Mouse (Mus musculus) kidney, postnatal 0 days (tissue): ENCODE measurements at regions not wholly inside any gene's neighbourhood (a gene's known extent, or its start where the extent isn't known, plus 50 kb on each side); places are given as distances from the start of the nearest gene placed in this dataset.

Experiments used
- ATAC-seq: fragments of 200-750 bp; cut with Nextera tagmentation; replicated peaks from 2 replicates; pipeline ENCODE4 v1.8.0; 2017; ENCODE audit warnings: low read depth, moderate number of reproducible peaks, moderate TSS enrichment, moderate library complexity; ENCODE audit not compliant: low FRiP score
- DNase-seq: peaks from one replicate; pipeline ENCODE4 v3.0.0-alpha.2; 2016; ENCODE audit warnings: low spot score
- H3K27ac ChIP-seq: fragments of 300-500 bp; sonication (generic); 2 replicates; pipeline ENCODE4 v1.5.1; 2014; ENCODE audit warnings: mild to moderate bottlenecking
- H3K27me3 ChIP-seq: fragments of 300-500 bp; sonication (generic); 2 replicates; pipeline ENCODE4 v1.6.1; 2014; ENCODE audit warnings: low read length, mixed read lengths; ENCODE audit not compliant: insufficient read depth
- H3K36me3 ChIP-seq: fragments of 300-500 bp; sonication (generic); 2 replicates; pipeline ENCODE4 v1.6.1; 2014; ENCODE audit warnings: low read length, mixed read lengths; ENCODE audit not compliant: insufficient read depth
- H3K4me1 ChIP-seq: fragments of 300-500 bp; sonication (generic); replicated peaks from 2 replicates; pipeline ENCODE4 v1.6.1; 2014; ENCODE audit warnings: antibody characterized with exemption, low read length, mixed read lengths; ENCODE audit not compliant: insufficient read depth
- H3K4me2 ChIP-seq: fragments of 300-500 bp; sonication (generic); 2 replicates; pipeline ENCODE4 v1.6.1; 2014; ENCODE audit warnings: mild to moderate bottlenecking, low read length, moderate library complexity, mixed read lengths
- H3K4me3 ChIP-seq: fragments of 300-500 bp; sonication (generic); replicated peaks from 2 replicates; pipeline ENCODE4 v1.5.1; 2014; ENCODE audit warnings: low read depth, low read length
- H3K9ac ChIP-seq: fragments of 300-500 bp; sonication (generic); 2 replicates; pipeline ENCODE4 v1.6.1; 2014; ENCODE audit warnings: low read depth, low read length
- H3K9me3 ChIP-seq: fragments of 300-500 bp; sonication (generic); replicated peaks from 2 replicates; pipeline ENCODE4 v1.6.1; 2016; ENCODE audit warnings: low read length, inconsistent platforms, mixed read lengths
- CTCF ChIP-seq: IDR thresholded peaks from 2 replicates; pipeline ENCODE4 v1.5.1; 2016; ENCODE audit warnings: antibody characterized with exemption, low read depth, mild to moderate bottlenecking, moderate library complexity
- WGBS: fragments of 180-500 bp; shearing (Covaris S2); extraction: QIAGEN DNeasy Blood & Tissue Kit; methylation state at CpG from one replicate; pipeline ENCODE4 v1.1.7; 2014; 5-methylcytosine and 5-hydroxymethylcytosine counted together

DNA sequence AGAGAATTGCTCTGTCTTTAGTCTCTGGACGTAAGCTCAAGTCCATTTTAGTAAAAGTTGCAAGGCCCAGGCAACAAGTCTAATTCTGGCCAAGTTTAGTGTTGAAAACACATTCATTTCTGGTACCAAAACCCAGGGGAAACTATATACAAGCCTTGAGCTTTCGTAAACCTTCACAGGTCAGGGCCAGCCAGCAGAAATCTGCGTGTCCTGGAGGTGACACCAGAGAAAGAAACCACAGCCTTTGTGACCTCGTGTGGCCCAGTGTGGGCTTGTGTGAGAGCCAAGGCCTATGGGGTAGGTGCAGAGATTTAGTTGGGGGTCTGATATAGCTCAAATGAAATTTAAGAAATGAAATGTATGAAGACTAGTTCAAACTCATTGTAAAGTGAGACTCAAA is 69.6 kb upstream of the 1700021F07Rik start:
- Histone ChIP-seq H3K4me1 (peaks cover 14% of the 10 kb centered on the region; the same call in 1 of the 2 replicates), H3K4me3 (no peak overlapping the region), H3K9ac (no peak overlapping the region), H3K36me3 (no peaks in the 10 kb centered on the region), H3K27ac (no peak overlapping the region), H3K4me2 (no peak overlapping the region), H3K9me3 (no peaks in the 10 kb centered on the region), H3K27me3 (no peaks in the 10 kb centered on the region)
- DNase-seq = no peak
- no peak for ATAC-seq
- no peak for TF ChIP-seq CTCF
- 91% methylated on average over 4 of the region's 4 CpGs for WGBS

DNA sequence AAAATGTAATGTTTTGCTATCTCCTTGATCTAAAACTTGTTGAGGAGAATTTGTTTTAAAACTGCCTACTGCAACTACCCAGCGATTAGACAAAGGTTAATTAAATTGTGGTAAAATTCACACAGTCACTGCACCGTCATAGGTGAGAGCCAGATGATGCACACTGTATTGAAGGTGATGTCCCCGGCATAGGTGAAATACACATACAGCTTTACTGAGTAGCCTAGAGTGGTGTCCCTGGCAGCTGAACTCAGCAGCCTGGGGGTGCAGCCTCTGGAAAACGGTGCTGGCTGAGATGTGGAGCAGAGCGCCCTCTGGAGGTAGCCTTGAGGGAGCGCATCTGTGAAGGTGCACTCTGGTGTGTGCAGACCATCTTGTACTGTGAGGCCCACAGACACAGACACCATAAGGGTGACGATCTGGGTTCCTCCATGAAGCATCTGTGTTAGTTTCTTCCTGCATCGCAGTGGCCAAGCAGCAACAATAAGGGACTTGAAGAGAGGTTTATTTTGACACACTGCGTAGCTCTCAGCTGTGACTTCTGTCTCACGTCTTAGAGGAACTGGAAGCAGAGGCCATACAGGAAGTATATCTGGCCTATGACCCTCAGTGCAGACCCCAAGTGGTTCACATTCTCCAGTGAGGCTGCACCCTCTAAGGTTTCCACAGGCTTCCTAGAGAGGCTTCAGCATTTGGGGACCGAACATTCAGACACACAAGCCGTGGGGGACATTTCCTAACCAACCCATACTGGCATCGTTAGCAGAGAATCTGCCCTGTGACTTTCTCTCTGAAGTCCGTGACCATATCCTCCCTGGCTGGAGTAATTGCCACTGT is 68.6 kb upstream of the 1700021F07Rik start:
- ATAC-seq (no peak), DNase-seq (peak; percentile 47)
- no peaks in the 10 kb centered on the region for H3K27me3 ChIP-seq
- peak; percentile 78 for TF ChIP-seq CTCF
- no peak overlapping the region for H3K4me2 ChIP-seq
- no peak overlapping the region for H3K9ac ChIP-seq
- H3K36me3 ChIP-seq = no peaks in the 10 kb centered on the region
- H3K4me1 ChIP-seq = peaks cover 12% of the 10 kb centered on the region; the same call in 1 of the 2 replicates
- no peak overlapping the region for H3K27ac ChIP-seq
- no peak overlapping the region for H3K4me3 ChIP-seq
- 76% methylated on average over 14 of the region's 14 CpGs for WGBS
- H3K9me3 ChIP-seq = no peaks in the 10 kb centered on the region

DNA sequence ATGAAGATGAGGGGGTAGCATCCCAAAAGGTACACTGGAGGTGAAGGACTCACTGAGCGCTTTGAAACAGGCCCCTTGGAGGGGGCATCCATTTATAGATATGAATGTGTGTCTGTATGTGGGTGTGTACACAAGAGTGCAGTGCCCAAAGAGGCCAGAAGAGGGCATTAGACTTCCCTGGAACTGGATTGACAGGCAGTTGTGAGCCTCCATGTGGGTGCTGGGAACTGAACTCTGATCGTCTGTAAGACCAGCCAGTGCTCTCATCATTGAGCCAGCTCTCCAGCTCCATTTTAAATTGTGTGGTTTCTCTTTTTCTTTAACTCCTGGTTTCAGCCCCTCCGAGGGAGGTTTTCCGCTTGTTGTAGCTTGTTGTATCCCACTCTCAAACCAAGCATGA is 67.6 kb upstream of the 1700021F07Rik start:
- 90% methylated on average over 4 of the region's 4 CpGs for WGBS
- Histone ChIP-seq H3K4me3 (no peak overlapping the region), H3K9ac (no peak overlapping the region), H3K4me1 (0 out of 2 replicates have a peak, but pooled peaks cover 5% of the 10 kb centered on the region), H3K36me3 (no peaks in the 10 kb centered on the region), H3K27ac (no peak overlapping the region), H3K4me2 (no peak overlapping the region), H3K9me3 (no peaks in the 10 kb centered on the region), H3K27me3 (no peaks in the 10 kb centered on the region)
- DNase-seq (no peak), ATAC-seq (no peak)
- TF ChIP-seq CTCF = 0 out of 2 replicates have a peak, but pooled peaks have one; percentile 14

DNA sequence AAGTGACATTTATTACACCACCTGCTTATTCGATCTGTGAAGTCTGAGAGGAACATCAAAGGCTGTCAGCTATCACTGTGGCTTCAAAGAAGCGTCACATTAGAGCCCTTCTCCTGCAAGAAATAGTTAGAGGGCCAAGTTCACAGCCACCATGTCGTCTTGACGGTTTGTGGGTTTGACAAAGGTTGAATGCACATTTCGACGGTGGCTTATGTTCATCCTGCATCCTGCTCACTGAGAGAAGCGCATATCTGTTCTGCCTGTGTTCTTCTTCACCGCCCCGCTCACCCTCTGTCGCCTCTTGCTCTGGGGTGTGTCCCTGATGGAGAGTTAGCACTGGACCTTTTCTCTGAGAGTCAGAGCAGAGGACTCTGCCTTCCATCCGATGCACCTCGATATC is 67.2 kb upstream of the 1700021F07Rik start:
- no peaks in the 10 kb centered on the region for H3K9me3 ChIP-seq
- WGBS = 71% methylated on average over 12 of the region's 12 CpGs
- H3K4me1 ChIP-seq = 0 out of 2 replicates have a peak, but pooled peaks cover 5% of the 10 kb centered on the region
- no peak overlapping the region for H3K27ac ChIP-seq
- H3K4me2 ChIP-seq = no peak overlapping the region
- no peak for TF ChIP-seq CTCF
- H3K9ac ChIP-seq = no peak overlapping the region
- ATAC-seq (no peak), DNase-seq (no peak)
- H3K36me3 ChIP-seq = no peaks in the 10 kb centered on the region
- no peaks in the 10 kb centered on the region for H3K27me3 ChIP-seq
- no peak overlapping the region for H3K4me3 ChIP-seq

DNA sequence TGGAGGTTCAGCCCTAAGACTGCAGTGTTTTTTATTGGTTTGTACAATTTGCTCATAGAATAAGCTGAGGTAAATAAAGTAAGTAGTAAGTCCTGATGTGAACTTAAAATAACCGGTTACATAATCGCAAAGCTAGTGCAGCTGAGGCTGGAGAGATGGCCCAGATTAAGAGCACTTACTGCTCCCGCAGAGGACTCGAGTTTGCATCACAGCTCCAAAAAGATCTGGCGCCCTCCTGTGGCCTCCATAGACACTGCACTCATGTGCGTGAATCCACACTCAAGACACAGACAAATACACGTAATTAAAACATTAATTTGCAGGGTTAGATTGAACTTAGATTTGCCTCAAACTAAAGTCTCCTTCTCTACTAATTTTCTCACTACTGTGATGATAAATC is 66.3 kb upstream of the 1700021F07Rik start:
- Histone ChIP-seq H3K36me3 (no peaks in the 10 kb centered on the region), H3K9ac (no peak overlapping the region), H3K27ac (no peak overlapping the region), H3K27me3 (no peaks in the 10 kb centered on the region), H3K4me2 (no peak overlapping the region), H3K9me3 (no peaks in the 10 kb centered on the region), H3K4me1 (0 out of 2 replicates have a peak, but pooled peaks cover 5% of the 10 kb centered on the region), H3K4me3 (no peak overlapping the region)
- DNase-seq = no peak
- TF ChIP-seq CTCF = peak; percentile 44
- WGBS = 89% methylated on average over 7 of the region's 7 CpGs
- no peak for ATAC-seq

DNA sequence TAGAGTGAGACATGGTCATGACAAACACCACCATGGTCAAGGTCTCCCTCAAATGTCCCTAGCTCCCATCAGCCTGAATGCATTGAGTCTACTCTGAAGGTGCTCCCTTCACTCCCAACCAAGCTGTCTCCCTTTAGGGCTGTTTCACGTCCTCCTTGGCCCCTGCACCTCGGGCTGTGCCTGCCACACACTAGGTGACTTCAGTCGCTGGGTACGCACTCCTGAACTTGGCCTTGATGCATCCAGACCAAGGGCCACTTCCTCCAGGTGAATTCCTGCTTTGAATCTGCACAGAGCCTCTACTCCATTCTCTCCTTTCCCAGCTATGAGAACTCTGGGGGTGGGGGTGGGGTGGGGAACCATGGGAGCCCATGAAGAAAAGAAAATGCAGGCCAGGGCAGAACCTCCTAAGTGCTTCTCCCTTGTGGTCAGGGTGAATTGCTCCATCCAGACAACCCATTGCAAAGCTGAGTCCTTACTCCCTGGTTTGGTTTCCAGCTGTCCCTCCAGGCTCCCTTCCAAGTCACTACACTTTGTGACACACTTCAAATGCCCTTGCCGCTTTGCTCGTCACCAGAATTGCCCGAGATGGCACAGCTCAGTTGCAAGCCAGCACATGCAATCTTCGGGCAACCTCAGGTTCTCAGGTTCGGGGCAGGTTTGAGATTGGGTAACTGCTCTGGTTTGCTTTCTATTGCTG is 65.3 kb upstream of the 1700021F07Rik start:
- TF ChIP-seq CTCF = no peak
- Histone ChIP-seq H3K4me2 (no peak overlapping the region), H3K27me3 (no peaks in the 10 kb centered on the region), H3K36me3 (no peaks in the 10 kb centered on the region), H3K4me3 (no peak overlapping the region), H3K4me1 (0 out of 2 replicates have a peak, but pooled peaks cover 5% of the 10 kb centered on the region), H3K9me3 (no peaks in the 10 kb centered on the region), H3K9ac (no peak overlapping the region), H3K27ac (no peak overlapping the region)
- WGBS = 85% methylated on average over 9 of the region's 9 CpGs
- ATAC-seq (no peak), DNase-seq (no peak)
